Mouse (Mus musculus) testis, adult 2 months (tissue): ENCODE results near the gene Gm1123.

Source experiments
- CTCF ChIP-seq: fragments of 200-500 bp; IDR thresholded peaks from 2 replicates; pipeline ENCODE4 v1.5.1; 2012; ENCODE audit warnings: low read depth, mild to moderate bottlenecking, inconsistent platforms, low read length, moderate library complexity; ENCODE audit not compliant: control insufficient read depth, insufficient read depth, insufficient replicate concordance
- POLR2A ChIP-seq: fragments of 200-500 bp; IDR thresholded peaks from 2 replicates; pipeline ENCODE4 v1.6.1; 2012; ENCODE audit warnings: low read depth, mild to moderate bottlenecking, inconsistent platforms, low read length, moderate library complexity; ENCODE audit not compliant: control insufficient read depth

DNA sequence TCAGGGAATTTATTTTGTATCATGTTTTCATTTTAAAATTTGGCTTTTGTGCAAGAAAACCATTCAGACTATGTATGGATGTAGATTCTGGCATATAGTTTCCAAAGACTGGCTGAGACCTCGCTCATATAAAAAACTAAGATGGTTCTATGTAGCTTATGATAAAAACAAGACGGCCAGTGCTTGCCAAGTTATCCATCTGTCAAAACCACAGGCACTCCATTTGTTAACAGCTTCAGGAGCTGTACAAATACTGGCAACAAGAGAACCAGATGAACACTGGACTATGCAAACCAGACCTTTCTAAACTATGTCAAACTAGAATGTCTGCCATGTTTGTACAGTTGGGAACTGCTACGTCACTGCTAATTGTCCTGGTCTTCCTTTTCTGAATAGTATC lies 22.2 kb upstream of the Gm1123 start:
- no peak for TF ChIP-seq CTCF
- no peak for TF ChIP-seq POLR2A
